Mouse (Mus musculus) MEL (cell line): ENCODE results near the gene Higd1b. TPM values are rescaled to one million over a fixed set of nuclear protein-coding genes. Genes with fewer than 3 reads are reported as not detected.
A peak's percentile ranks its signal among the peaks of the same experiment; 100 is the strongest.

Experiments
- BHLHE40 ChIP-seq: IDR thresholded peaks from 2 replicates; pipeline ENCODE4 v1.6.1; 2012; ENCODE audit warnings: low read depth, mild to moderate bottlenecking, inconsistent platforms, low read length, improper control_type of control experiment, borderline replicate concordance
- CHD1 ChIP-seq: IDR thresholded peaks from 2 replicates; pipeline ENCODE4 v1.6.1; 2012; ENCODE audit warnings: low read depth, mild to moderate bottlenecking, inconsistent platforms, low read length, improper control_type of control experiment
- CTCF ChIP-seq, 3 experiments: IDR thresholded peaks in 2 of 3; conservative IDR thresholded peaks in 1 of 3; 2 replicates each; pipeline ENCODE4 v1.5.1; 2011 to 2012; ENCODE audit warnings: low read length in 3 of 3, low read depth in 2 of 3, mild to moderate bottlenecking in 2 of 3, improper control_type of control experiment in 1 of 3, inconsistent platforms in 1 of 3, mixed read lengths in 1 of 3, moderate library complexity in 1 of 3; ENCODE audit not compliant: control insufficient read depth in 1 of 3, insufficient read depth in 1 of 3, poor library complexity in 1 of 3, severe bottlenecking in 1 of 3
- ELF1 ChIP-seq: IDR thresholded peaks from 2 replicates; pipeline ENCODE4 v1.6.1; 2014; ENCODE audit warnings: low read depth, mild to moderate bottlenecking, inconsistent platforms, low read length, improper control_type of control experiment, moderate library complexity
- EP300 ChIP-seq, 2 experiments: IDR thresholded peaks; 2 replicates each; pipeline ENCODE4 v1.6.1; 2011; ENCODE audit warnings: improper control_type of control experiment in 2 of 2, low read length in 2 of 2, low read depth in 1 of 2, mild to moderate bottlenecking in 1 of 2
- ETS1 ChIP-seq: IDR thresholded peaks from 2 replicates; pipeline ENCODE4 v1.6.1; 2012; ENCODE audit warnings: low read depth, mild to moderate bottlenecking, inconsistent platforms, low read length, improper control_type of control experiment, moderate library complexity
- HCFC1 ChIP-seq: IDR thresholded peaks from 2 replicates; pipeline ENCODE4 v1.6.1; 2012; ENCODE audit warnings: low read depth, mild to moderate bottlenecking, inconsistent platforms, low read length, improper control_type of control experiment, moderate library complexity
- JUND ChIP-seq: IDR thresholded peaks from 2 replicates; pipeline ENCODE4 v1.6.1; 2011; ENCODE audit warnings: low read depth, mild to moderate bottlenecking, improper control_type of control experiment, low read length
- KAT2A ChIP-seq: conservative IDR thresholded peaks from 2 replicates; pipeline ENCODE4 v1.6.1; 2012; ENCODE audit warnings: low read depth, low read length, improper control_type of control experiment, inconsistent platforms
- MAX ChIP-seq: IDR thresholded peaks from 2 replicates; pipeline ENCODE4 v1.6.1; 2011; ENCODE audit warnings: low read length, improper control_type of control experiment
- MAZ ChIP-seq: IDR thresholded peaks from 2 replicates; pipeline ENCODE4 v1.6.1; 2012; ENCODE audit warnings: low read depth, mild to moderate bottlenecking, inconsistent platforms, low read length, improper control_type of control experiment
- MEF2A ChIP-seq: IDR thresholded peaks from 2 replicates; pipeline ENCODE4 v1.6.1; 2014; ENCODE audit warnings: low read depth, mild to moderate bottlenecking, inconsistent platforms, low read length, improper control_type of control experiment; ENCODE audit not compliant: poor library complexity, insufficient replicate concordance, severe bottlenecking; ENCODE audit errors: extremely low read depth
- MXI1 ChIP-seq: IDR thresholded peaks from 2 replicates; pipeline ENCODE4 v1.6.1; 2011; ENCODE audit warnings: mild to moderate bottlenecking, low read depth, low read length, improper control_type of control experiment
- MYB ChIP-seq: IDR thresholded peaks from 2 replicates; pipeline ENCODE4 v1.6.1; 2011; ENCODE audit warnings: mild to moderate bottlenecking, low read depth, low read length, improper control_type of control experiment
- MYC ChIP-seq: IDR thresholded peaks from 2 replicates; pipeline ENCODE4 v1.6.1; 2011; ENCODE audit warnings: low read depth, mild to moderate bottlenecking, low read length, improper control_type of control experiment, moderate library complexity
- NELFE ChIP-seq: IDR thresholded peaks from 2 replicates; pipeline ENCODE4 v1.6.1; 2011; ENCODE audit warnings: low read depth, low read length, improper control_type of control experiment
- NRF1 ChIP-seq: IDR thresholded peaks from 2 replicates; pipeline ENCODE4 v1.6.1; 2014; ENCODE audit warnings: low read depth, mild to moderate bottlenecking, inconsistent platforms, low read length, improper control_type of control experiment, moderate library complexity; ENCODE audit not compliant: poor library complexity, insufficient read depth, severe bottlenecking
- RAD21 ChIP-seq: IDR thresholded peaks from 2 replicates; pipeline ENCODE4 v1.6.1; 2011; ENCODE audit warnings: mild to moderate bottlenecking, low read depth, low read length, improper control_type of control experiment
- RCOR1 ChIP-seq: IDR thresholded peaks from 2 replicates; pipeline ENCODE4 v1.6.1; 2012; ENCODE audit warnings: low read depth, mild to moderate bottlenecking, inconsistent platforms, low read length, improper control_type of control experiment
- SMC3 ChIP-seq: IDR thresholded peaks from 2 replicates; pipeline ENCODE4 v1.6.1; 2011; ENCODE audit warnings: low read depth, low read length, improper control_type of control experiment
- TAL1 ChIP-seq: IDR thresholded peaks from 2 replicates; pipeline ENCODE4 v1.6.1; 2012; ENCODE audit warnings: mild to moderate bottlenecking, inconsistent platforms, low read length, moderate library complexity, mixed read lengths
- UBTF ChIP-seq: IDR thresholded peaks from 2 replicates; pipeline ENCODE4 v1.6.1; 2012; ENCODE audit warnings: low read depth, mild to moderate bottlenecking, inconsistent platforms, low read length, improper control_type of control experiment, moderate library complexity, borderline replicate concordance; ENCODE audit not compliant: insufficient read depth
- USF1 ChIP-seq: IDR thresholded peaks from 2 replicates; pipeline ENCODE4 v1.6.1; 2014; ENCODE audit warnings: low read depth, mild to moderate bottlenecking, inconsistent platforms, low read length, improper control_type of control experiment, moderate library complexity
- USF2 ChIP-seq, 2 experiments: IDR thresholded peaks; 2 replicates each; pipeline ENCODE4 v1.6.1; 2011 to 2012; ENCODE audit warnings: improper control_type of control experiment in 2 of 2, low read length in 2 of 2, borderline replicate concordance in 1 of 2, inconsistent platforms in 1 of 2, low read depth in 1 of 2, mild to moderate bottlenecking in 1 of 2; ENCODE audit not compliant: insufficient read depth in 1 of 2
- ZNF384 ChIP-seq: IDR thresholded peaks from 2 replicates; pipeline ENCODE4 v1.6.1; 2012; ENCODE audit warnings: low read depth, mild to moderate bottlenecking, inconsistent platforms, low read length, improper control_type of control experiment
- polyA plus RNA-seq, 2 experiments: library from polyadenylated mRNA; stranded (reverse) in 1 of 2; unstranded in 1 of 2; fragments of >175 nt in 1 of 2; fragments of >200 nt in 1 of 2; gene quantifications; 2 replicates each; pipeline versions ENCODE4 v1.2.1 to v1.2.4; 2012; ENCODE audit warnings: low replicate concordance in 2 of 2, low read depth in 1 of 2; ENCODE audit not compliant: insufficient read length in 2 of 2, insufficient read depth in 1 of 2, missing spikeins in 1 of 2
- total RNA-seq: library from RNA; depleted of rRNA; stranded (reverse); fragments of 300-350 nt; gene quantifications from 2 replicates; pipeline ENCODE4 v1.2.3, GENCODE M21; 2012

The Higd1b gene
- total and polyA plus RNA-seq, 3 experiments: not detected

DNA sequence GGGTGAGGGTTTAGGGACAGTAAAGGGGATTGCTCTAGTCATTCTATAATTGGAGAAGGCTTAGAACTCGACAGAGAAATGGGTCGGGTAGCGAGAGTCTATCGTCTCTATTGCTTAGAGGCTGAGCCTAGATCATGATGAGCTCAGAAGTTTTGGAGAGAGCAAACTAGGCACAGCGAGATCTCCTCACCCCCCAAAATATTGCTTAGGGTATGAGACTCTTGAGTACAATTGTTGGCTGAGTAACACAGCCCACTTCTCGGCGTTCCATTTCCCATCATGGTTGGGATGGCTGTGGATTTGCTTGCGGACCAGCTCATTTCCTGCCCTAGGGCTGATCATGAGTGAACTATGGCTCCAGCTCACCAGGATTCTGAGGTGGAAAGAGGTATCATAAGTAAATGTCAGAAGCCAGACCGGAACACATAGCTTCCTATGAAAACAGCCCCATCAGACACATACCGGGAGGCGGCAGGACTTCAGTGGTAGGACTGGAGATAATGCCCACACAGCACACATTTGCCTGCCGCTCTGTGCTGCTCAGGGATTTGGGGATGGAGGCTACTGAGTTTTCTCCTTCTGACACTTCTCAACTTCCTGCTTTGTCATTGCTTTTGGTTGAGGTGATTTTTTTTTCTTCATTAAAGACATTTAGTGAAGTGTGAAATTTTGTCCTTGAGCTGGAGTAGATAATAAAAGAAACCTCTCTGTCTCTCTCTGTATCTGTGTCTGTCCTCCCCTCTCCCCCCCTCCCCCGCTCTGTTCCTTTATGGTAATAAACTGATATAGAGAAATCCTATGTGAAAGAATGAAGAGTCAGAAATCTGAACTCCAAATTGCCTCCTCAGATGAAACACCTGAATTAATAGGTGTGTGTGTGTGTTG is 45.9 kb downstream of the Higd1b start (continued):
- TF ChIP-seq MAX (no peak), RCOR1 (peak; percentile 78), RAD21 (no peak), MAZ (no peak), JUND (no peak), KAT2A (no peak), CHD1 (no peak), NRF1 (no peak), TAL1 (no peak), MYB (no peak), SMC3 (no peak), UBTF (no peak), EP300 (IDR thresholded peaks at IDR 0.05; ENCODE audit: low read depth in 1 of 2, low read length in 2 of 2) (peak; percentile 65 to 66; a peak in 3 of 4 replicates), ELF1 (peak; percentile 41; the same call in 1 of the 2 replicates), MYC (peak; percentile 1; the same call in 1 of the 2 replicates), ZNF384 (peak; percentile 77), HCFC1 (peak; percentile 56; the same call in 1 of the 2 replicates), USF2 (IDR thresholded peaks at IDR 0.05; ENCODE audit: borderline replicate concordance in 1 of 2, insufficient read depth in 1 of 2, low read depth in 1 of 2, low read length in 2 of 2) (no peak), NELFE (no peak), MEF2A (no peak), USF1 (0 out of 2 replicates have a peak, but pooled peaks have one; percentile 25), MXI1 (peak; percentile 44; the same call in 1 of the 2 replicates), ETS1 (peak; percentile 57; the same call in 1 of the 2 replicates), CTCF (IDR thresholded peaks at IDR 0.05 in 2 of 3, conservative IDR thresholded peaks at IDR 0.05 in 1 of 3; ENCODE audit: control insufficient read depth in 1 of 3, insufficient read depth in 1 of 3, low read depth in 2 of 3, low read length in 3 of 3, poor library complexity in 1 of 3, severe bottlenecking in 1 of 3) (no peak), BHLHE40 (no peak)
- TF ChIP-seq, all 39 proteins: peak for 12
